Mouse (Mus musculus) limb, embryonic 14.5 days (tissue): Measurements from ENCODE around the gene Pprc1. TPM values are rescaled to one million over a fixed set of nuclear protein-coding genes. Genes with fewer than 3 reads are reported as not detected.

ENCODE experiments used
- ATAC-seq: fragments of 200-750 bp; cut with Nextera tagmentation; 2 replicates; pipeline ENCODE4 v1.8.0; 2017; ENCODE audit warnings: low read depth, moderate number of reproducible peaks, moderate TSS enrichment; ENCODE audit not compliant: low FRiP score
- DNase-seq: peaks from one replicate; pipeline ENCODE4 v3.0.0-alpha.2; 2015; ENCODE audit warnings: low spot score
- H3K27ac ChIP-seq: fragments of 300-500 bp; sonication (generic); replicated peaks from 2 replicates; pipeline ENCODE4 v1.5.1; 2014; ENCODE audit warnings: low read depth, mild to moderate bottlenecking, low read length, moderate library complexity, mixed read lengths
- H3K27me3 ChIP-seq: fragments of 300-500 bp; sonication (generic); 2 replicates; pipeline ENCODE4 v1.6.1; 2014; ENCODE audit warnings: low read length, mixed read lengths; ENCODE audit not compliant: control insufficient read depth, insufficient read depth
- H3K36me3 ChIP-seq: fragments of 300-500 bp; sonication (generic); 2 replicates; pipeline ENCODE4 v1.6.1; 2014; ENCODE audit warnings: mild to moderate bottlenecking, low read length, moderate library complexity, mixed read lengths; ENCODE audit not compliant: control insufficient read depth, insufficient read depth
- H3K4me1 ChIP-seq: fragments of 300-500 bp; sonication (generic); 2 replicates; pipeline ENCODE4 v1.6.1; 2014; ENCODE audit warnings: antibody characterized with exemption, low read length, mixed read lengths; ENCODE audit not compliant: control insufficient read depth, insufficient read depth
- H3K4me2 ChIP-seq: fragments of 300-500 bp; sonication (generic); replicated peaks from 2 replicates; pipeline ENCODE4 v1.6.1; 2014; ENCODE audit warnings: low read depth, mild to moderate bottlenecking, low read length, moderate library complexity; ENCODE audit not compliant: severe bottlenecking
- H3K4me3 ChIP-seq: fragments of 300-500 bp; sonication (generic); replicated peaks from 2 replicates; pipeline ENCODE4 v1.5.1; 2014; ENCODE audit warnings: low read length
- H3K9ac ChIP-seq: fragments of 300-500 bp; sonication (generic); 2 replicates; pipeline ENCODE4 v1.6.1; 2014; ENCODE audit warnings: mild to moderate bottlenecking, low read depth, low read length, moderate library complexity; ENCODE audit not compliant: severe bottlenecking
- H3K9me3 ChIP-seq: fragments of 300-500 bp; sonication (generic); 2 replicates; pipeline ENCODE4 v1.6.1; 2016; ENCODE audit warnings: low read length; ENCODE audit not compliant: control insufficient read depth
- POLR2A ChIP-seq: fragments of 200-500 bp; IDR thresholded peaks from 2 replicates; pipeline ENCODE4 v1.8.0; 2012; ENCODE audit warnings: inconsistent platforms, mild to moderate bottlenecking, moderate library complexity, borderline replicate concordance; ENCODE audit not compliant: insufficient read depth, insufficient read length; ENCODE audit errors: extremely low read depth
- WGBS: fragments of 180-500 bp; shearing (Covaris S2); extraction: QIAGEN DNeasy Blood & Tissue Kit; methylation state at CpG from one replicate; pipeline ENCODE4 v1.1.7; 2014; 5-methylcytosine and 5-hydroxymethylcytosine counted together
- polyA plus RNA-seq, 2 experiments: library from polyadenylated mRNA; depleted of rRNA in 1 of 2; stranded (reverse) in 1 of 2; unstranded in 1 of 2; fragments of >200 nt; fragmentation: Nextera tagmentation in 1 of 2; extraction: Ambion mirVana in 1 of 2; gene quantifications; 2 replicates each; pipeline versions ENCODE4 v1.2.1 to v1.2.3; 2012 to 2014

Gene Pprc1
- polyA plus RNA-seq, 2 experiments: 40.5 to 61.5 TPM

DNA sequence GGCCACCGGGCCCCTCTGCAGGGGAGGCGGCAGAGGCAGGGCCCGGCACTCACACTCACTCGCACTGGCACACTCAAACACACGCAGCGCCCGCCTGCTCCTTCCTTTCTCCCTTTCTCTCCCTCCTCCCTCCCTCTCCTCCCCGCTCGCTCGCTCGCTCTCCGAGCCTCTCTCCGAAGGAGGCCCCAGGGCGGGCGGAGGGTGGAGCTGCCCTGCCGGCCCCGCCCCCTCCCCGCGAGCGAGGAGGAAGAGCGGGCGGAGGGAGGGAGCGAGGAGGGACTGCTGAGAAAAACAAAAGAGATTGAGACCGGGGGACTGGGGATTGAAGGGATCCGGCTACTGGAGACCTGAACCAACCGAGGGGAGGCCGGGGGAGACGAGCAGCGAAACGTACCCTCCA lies 5.2 kb upstream of the Pprc1 start:
- Histone ChIP-seq H3K27me3 (no peaks in the 10 kb centered on the region), H3K27ac (peak overlapping the region; percentile 88), H3K36me3 (peaks cover 29% of the 10 kb centered on the region), H3K4me2 (peak overlapping the region; percentile 99), H3K4me3 (peak overlapping the region; percentile 84), H3K9me3 (no peaks in the 10 kb centered on the region), H3K4me1 (peaks cover 61% of the 10 kb centered on the region), H3K9ac (peak overlapping the region; percentile 92)
- peak; percentile 86; the same call in 1 of the 2 replicates for TF ChIP-seq POLR2A
- ATAC-seq (peak; percentile 81), DNase-seq (peak; percentile 89)
- WGBS: 7% methylated on average over 20 of the region's 30 CpGs

DNA sequence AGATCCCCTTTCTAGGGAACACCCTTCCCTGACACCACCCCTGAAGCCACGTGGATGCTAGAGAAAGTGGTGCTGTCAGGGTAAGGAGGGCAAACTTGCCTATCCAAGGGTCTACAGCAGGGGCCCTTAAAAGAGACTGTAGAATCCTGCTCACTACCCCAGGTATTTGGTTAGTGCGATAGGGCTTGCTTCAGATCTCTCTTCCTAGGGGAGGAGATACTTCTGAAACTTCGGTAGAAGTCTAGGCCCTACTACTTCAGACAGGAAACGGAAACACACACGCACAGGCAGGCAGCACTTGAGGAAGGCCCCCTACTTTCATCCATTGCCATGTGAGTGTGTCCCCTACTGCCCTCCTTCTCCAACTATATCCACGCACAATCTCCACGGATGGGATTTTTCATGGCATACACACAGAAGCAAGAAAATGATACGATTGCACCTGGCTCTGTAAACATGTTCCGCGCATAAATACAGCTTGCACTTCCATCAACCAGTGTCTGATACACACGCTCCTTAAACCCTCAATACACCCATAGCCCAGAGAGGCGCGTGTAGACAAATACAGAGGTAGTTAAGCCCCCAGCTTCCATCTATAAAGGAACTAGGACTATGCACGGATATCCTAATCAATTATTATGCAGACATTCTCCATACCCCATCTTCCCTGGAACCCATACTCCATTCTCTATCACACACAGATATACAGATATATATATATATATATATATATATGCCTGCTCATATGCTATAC lies 4.4 kb upstream of the Pprc1 start:
- H3K36me3 ChIP-seq: peaks cover 20% of the 10 kb centered on the region
- H3K27ac ChIP-seq: peak overlapping the region; percentile 88
- H3K9ac ChIP-seq: peak overlapping the region; percentile 92; the same call in 1 of the 2 replicates
- peak overlapping the region; percentile 84 for H3K4me3 ChIP-seq
- H3K4me1 ChIP-seq: peaks cover 61% of the 10 kb centered on the region
- no peak for ATAC-seq
- H3K27me3 ChIP-seq: no peaks in the 10 kb centered on the region
- 42% methylated on average over 14 of the region's 14 CpGs for WGBS
- peak overlapping the region; percentile 99 for H3K4me2 ChIP-seq
- TF ChIP-seq POLR2A: no peak
- H3K9me3 ChIP-seq: no peaks in the 10 kb centered on the region
- DNase-seq: no peak

DNA sequence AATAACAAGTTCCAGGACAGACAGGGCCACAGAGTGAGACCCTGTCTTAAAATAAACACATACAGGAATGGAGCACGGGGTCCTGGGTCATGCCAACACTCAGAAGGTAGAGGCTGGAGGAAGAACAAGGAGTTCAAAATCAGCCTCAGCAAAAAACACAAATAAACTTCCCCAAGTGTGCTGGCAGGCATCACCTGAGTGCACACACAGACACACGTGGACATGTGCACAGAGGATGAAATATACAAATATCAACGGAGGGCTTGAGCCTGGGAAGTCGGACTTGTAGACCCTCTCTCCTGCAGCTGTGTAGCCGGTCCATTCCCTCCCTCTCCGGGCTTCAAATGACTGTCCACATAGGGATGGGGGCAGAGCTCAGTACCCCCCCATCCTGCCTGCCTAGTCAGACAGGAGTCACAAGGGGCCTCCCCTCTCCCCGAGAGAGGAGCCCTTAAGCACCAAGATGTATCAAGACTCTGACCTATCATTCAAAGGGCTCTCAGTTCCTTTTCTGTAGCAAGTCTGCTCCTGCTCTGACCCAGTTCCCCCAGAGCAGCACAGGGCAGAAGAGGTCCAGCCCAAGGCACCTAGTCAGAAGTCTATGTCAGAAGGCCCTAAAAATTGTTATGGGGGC lies 3.3 kb upstream of the Pprc1 start:
- Histone ChIP-seq H3K9me3 (no peaks in the 10 kb centered on the region), H3K9ac (peak overlapping the region; percentile 53), H3K4me1 (peaks cover 70% of the 10 kb centered on the region), H3K27ac (peak overlapping the region; percentile 90), H3K4me2 (peak overlapping the region; percentile 99), H3K4me3 (peak overlapping the region; percentile 78), H3K27me3 (no peaks in the 10 kb centered on the region), H3K36me3 (peaks cover 9% of the 10 kb centered on the region; the same call in 1 of the 2 replicates)
- TF ChIP-seq POLR2A: no peak
- DNase-seq: no peak
- ATAC-seq: no peak
- WGBS: 10% methylated on average over 7 of the region's 7 CpGs

DNA sequence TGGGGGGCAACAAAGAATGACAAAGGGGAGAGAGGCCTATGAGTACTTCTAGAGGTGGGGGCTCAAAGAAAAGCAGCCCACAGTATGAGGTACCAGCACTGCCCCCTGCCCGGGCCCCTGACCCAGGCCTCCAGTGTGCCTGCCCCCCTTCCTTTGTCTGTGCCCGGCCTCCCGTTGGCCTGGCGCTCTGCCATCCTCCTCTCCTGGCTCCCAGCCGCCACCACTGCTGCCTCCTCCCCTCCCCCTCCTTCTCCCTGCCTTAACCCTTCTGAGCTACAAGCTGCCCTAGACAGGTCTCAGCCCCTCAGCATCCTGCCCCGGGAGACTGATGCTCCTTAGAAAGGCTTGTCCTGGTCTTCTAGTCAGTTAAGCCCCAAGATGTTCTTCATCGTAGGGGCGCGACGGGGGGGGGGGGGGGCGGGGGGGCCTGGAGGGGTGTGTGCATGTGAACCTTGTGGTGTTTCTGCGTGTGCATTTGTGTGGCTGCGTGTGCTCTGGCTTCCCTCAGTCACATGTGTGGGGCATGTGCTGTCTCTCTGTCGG lies 2.7 kb upstream of the Pprc1 start:
- no peaks in the 10 kb centered on the region for H3K27me3 ChIP-seq
- peak overlapping the region; percentile 99 for H3K4me2 ChIP-seq
- TF ChIP-seq POLR2A: no peak
- no peaks in the 10 kb centered on the region for H3K9me3 ChIP-seq
- peaks cover 72% of the 10 kb centered on the region for H3K4me1 ChIP-seq
- H3K9ac ChIP-seq: peak overlapping the region; percentile 53
- 0% methylated on average over 12 of the region's 14 CpGs for WGBS
- peak overlapping the region; percentile 90 for H3K27ac ChIP-seq
- H3K36me3 ChIP-seq: peaks cover 4% of the 10 kb centered on the region; the same call in 1 of the 2 replicates
- peak overlapping the region; percentile 78 for H3K4me3 ChIP-seq
- ATAC-seq: peak; percentile 9
- peak; percentile 85 for DNase-seq

DNA sequence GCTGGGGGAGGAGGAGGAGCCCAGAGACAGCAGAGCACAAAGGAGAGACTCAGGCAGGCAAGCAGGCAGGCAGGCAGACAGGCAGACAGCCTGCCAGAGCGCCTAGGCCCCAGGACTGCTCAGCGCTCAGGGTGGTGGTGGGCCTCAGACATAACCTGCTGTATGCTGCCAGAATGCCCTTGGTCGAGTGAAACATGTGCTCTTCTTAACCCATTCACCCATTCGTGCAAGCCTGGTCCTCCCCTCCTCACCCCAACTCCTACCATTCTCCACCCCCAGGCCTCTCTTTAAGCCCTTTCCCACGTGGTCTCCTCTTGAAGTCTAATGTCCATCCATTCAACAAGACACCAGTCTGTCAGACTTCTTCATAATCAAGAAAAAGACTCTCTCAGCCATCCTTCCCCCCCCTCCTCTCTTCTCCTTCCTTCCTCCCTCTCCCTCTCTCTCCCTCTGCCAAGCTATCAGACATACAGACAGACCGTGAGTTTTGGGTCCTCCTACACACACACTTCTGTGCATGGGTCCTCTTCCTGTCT lies 2.1 kb upstream of the Pprc1 start:
- no peaks in the 10 kb centered on the region for H3K9me3 ChIP-seq
- DNase-seq (no peak), ATAC-seq (no peak)
- no peaks in the 10 kb centered on the region for H3K27me3 ChIP-seq
- peak overlapping the region; percentile 53 for H3K9ac ChIP-seq
- H3K27ac ChIP-seq: peak overlapping the region; percentile 90
- TF ChIP-seq POLR2A: no peak
- 5% methylated on average over 6 of the region's 6 CpGs for WGBS
- peaks cover 68% of the 10 kb centered on the region for H3K4me1 ChIP-seq
- H3K36me3 ChIP-seq: peaks cover 2% of the 10 kb centered on the region; the same call in 1 of the 2 replicates
- peak overlapping the region; percentile 99 for H3K4me2 ChIP-seq
- peak overlapping the region; percentile 78 for H3K4me3 ChIP-seq
